Mouse (Mus musculus): ENCODE data around the gene Kif1b.

Kif1b gene

DNA sequence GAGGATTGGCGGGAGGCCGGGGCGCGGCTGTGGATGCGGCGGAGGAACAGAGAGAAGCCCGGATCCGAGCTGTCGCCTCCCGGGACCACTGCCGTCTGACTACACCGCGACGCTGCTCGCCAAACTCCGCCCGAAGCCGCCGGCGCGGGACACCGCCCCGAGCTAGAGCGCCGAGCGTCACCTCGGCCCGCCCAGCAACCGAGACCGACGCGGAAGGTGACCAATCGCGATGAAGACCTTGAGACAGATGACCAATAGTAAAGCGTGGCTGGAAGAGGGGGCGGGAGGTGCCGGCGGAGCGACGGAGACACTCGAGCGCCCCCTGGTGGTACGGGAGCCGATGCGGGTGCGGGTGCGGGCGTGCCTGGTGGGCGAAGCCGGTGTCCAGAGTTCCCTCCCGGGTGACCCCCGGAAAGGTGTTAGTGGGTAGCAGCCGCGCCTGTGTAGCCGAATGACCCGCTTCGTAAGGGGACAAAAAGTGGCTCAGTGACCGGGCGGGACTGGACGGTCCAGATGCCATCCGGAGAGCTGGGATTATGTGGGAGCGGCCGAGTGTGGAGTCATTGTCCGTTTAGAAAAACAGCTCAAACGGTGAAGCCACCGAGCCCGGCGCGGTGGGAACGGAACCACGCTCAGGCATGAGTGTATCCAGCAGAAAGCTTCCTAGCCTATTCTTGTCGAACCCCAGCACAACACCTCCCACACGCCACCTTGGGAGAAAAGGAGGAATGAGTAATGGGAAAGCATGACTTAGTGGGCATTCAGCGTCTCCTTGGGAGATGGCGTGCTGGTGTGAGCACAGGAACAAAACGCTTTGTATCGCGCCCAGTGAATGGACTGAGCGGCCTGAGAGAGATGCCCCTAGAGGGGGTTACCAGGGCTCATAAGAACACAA lies at the start of gene Kif1b:
TSS of gene Kif1b (minus strand) at position 98 of the 895 bp plus-strand sequence.
- peak; percentile 100 for DNase-seq (ENCODE audit: low spot score in 2 of 2)

DNA sequence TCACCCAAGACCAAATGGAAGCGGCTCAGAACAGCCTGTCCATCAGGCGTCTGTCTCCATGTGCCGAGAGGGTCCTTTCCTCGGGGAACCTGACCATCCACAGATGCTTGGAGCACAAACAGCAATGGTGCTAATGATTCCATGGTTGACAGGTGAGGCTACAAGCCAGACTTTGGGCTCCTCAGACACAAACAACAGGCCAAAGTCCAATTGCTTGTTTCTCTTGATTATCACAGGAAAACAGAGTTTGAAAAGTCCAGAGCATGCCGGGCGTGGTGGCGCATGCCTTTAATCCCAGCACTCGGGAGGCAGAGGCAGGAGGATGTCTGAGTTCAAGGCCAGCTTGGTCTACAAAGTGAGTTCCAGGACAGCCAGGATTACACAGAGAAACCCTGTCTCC lies 47.2 kb upstream of the Kif1b start:
- no peak for DNase-seq (ENCODE audit: low spot score in 2 of 2)

DNA sequence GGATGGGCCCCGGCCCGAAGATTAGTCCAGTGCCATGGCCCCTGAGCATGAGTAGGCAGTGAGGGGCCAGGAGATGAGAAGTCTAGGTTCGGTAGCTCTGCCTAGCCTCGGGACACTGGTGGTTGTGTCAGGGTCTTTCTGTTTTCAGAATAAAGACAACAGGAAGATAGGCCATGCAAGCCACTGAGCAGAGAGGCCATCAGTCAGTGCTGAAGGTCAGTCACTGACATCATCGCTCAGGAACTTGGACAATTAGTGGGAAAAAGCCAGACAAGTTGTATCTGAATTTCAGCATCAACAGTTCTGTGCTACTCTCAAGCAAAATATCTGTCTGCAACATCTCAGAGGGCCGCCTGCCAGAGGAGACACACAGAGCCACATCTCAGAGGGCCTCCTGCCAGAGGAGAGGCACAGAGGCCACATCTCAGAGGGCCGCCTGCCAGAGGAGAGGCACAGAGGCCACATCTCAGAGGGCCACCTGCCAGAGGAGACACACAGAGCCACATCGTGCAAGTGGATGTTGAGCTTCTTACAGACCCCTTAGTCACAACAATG lies 44.2 kb upstream of the Kif1b start:
- DNase-seq (ENCODE audit: low spot score in 2 of 2) = no peak

DNA sequence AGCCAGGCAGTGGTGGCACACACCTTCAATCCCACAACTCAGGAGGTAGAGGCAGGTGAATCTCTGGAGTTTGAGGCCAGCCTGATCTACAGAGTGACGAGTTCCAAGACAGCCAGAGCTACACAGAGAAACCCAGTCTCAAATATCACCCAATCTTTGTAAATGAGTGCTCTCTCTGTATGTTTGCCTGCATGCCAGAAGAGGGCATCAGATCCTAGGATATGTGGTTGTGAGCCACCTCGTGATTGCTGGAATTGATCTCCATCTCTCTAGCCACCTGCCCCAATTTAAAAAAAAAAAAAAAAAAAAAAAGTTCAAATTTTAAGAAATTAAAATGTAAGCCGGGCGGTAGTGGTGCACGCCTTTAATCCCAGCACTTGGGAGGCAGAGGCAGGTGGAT lies 41.5 kb upstream of the Kif1b start:
- DNase-seq (ENCODE audit: low spot score in 2 of 2) = no peak

DNA sequence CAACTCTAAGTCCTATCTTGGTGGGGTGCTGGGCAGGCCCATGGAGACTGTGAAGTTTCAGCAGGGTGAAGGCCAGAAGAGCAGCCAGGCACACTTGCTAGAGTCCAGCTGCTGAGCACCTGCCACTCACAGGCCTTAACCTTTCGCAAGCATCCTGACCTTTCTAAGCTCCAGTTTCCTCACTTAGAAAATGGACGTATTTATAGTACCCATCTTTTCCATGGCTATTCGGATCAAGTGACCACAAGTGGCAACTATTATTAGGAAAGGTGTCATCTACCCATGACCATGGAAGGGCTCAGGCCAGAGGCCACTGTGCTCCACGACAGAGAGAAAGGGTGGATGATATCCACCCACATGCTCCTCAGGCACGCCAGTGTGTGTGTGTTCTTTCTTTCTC lies 38.4 kb upstream of the Kif1b start:
- DNase-seq (ENCODE audit: low spot score in 2 of 2) = no peak

DNA sequence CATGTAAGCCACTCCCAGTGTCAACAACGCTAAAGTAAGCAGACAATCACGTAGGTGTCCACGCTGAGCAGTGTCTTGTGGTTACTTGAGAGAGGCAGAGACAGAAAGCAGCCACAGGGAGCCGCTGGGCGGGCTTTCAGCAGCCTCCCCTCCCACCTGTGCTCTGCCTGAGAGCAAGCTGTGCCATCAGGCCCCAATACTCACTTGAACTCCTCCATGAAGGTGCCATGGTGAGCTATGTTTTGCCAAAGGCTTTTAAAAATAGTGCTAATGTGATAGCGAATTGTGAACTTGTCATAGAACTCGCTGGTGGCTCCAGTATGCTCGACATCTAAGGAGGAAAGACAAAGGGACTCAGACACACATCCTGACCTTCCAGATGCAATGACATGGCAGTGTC lies 36.8 kb upstream of the Kif1b start:
- no peak for DNase-seq (ENCODE audit: low spot score in 2 of 2)

DNA sequence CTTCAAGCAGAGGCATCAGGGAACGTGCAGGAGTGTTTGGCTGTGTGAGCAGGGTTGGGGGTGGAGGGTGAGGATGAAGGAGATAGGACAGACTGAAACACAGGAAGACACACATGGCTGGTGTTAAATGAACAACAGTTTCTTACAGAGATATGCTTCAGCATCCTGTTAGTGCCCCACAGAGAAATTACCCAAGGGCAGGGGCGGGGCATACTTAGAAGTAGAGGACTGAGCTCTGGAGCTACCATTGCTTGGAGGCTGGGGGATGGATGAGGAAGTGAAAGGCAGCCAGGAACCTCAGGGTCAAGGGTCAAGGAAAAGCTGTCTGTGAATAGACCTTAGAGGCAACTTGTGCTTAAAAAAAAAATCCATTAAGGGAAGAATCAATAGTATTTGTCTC lies 33.2 kb upstream of the Kif1b start:
- no peak for DNase-seq (ENCODE audit: low spot score in 2 of 2)

DNA sequence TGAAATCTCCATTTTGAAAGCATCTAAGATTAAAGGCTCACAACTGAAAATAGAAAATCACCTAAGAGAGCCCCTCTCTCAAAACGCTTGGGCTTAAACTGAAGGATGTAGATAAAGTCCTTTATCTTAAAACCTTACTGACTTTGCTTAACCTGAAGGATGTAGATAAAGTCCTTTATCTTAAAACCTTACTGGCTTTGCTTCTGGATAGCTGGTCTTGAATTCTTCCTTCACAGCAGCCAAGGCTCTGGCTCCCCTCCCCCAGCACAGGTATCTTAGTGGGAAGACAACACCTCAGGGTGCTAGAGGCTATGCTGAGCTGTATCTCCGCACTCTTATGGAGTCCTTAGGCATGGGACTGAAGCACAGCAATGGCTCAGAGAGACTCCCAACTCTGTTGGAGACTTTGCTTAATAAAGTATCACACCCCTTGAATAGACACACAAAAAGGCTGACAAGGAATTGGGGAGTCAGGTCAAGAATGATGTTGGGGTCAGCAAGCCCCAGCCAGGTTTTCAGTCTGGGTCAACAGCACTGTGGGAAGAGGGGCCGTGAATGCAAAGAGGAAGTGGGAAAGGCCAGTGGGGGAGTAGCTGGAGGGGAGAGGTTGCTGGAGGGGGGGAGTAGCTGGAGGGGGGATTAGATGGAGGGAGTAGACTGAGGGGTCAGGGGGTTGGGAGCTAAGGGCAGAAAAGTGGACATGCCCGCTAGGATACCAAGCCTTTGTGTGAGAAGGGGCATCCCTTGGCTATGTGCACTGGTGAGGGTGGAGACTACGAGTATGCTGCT lies 32.1 kb upstream of the Kif1b start:
- no peak for DNase-seq (ENCODE audit: low spot score in 2 of 2)

DNA sequence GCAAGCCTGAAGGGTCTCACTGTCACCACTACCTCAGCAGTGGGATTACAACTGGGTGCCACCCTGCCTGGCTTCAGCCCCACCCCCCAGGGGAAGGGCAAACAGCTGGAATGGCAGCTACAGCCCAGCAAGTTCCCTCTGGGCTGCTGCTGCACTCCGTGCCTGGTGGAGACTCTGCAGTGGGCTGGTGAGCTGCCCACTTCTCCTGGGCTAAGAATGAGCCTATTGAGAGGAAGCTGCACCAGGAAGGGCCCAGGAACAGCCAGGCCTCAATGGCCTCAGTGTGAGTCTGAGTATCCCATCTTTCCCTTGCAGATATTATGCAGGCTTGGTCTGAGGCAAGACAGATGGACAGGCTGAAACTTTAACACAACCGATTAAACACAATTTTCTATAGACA lies 30.6 kb upstream of the Kif1b start:
- no peak for DNase-seq (ENCODE audit: low spot score in 2 of 2)

DNA sequence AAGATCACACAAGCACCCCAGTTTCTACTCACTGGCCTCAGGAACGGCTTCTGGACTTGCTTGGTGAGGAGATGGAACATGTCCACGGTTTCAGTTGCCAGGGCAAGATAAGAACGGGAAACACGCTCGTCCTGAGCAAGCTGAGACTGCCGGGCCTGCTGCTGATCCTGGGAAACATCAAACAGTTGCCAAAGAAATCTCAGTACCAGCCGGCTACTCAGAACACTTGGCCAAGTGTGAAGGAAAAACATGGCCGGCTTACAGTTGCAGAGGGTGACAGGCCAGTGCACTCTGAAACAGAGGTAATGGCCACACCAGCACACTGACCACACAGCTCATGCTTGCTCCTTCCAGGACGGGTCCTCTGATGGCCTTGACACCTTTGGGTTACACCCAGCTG lies 29.9 kb upstream of the Kif1b start:
- no peak for DNase-seq (ENCODE audit: low spot score in 2 of 2)

DNA sequence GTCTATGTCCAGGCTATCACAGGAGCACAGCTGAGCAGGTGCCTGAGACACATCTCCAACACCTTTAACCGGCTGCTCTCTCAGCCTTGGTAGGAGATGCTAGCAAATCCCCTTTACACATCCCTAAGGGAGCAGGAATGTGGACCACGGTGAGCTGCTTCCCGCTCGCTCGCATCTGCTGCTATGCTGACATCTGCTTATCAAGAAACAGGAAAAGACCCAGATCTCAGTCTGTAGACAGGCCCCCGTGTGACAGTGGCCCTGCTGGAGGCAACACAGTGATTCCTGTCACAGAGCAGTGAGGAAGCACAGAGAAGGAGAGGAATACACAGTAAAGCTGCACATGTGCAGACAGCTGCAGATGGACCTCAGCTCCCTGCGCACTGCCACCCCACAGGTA lies 28.8 kb upstream of the Kif1b start:
- DNase-seq (ENCODE audit: low spot score in 2 of 2) = no peak

DNA sequence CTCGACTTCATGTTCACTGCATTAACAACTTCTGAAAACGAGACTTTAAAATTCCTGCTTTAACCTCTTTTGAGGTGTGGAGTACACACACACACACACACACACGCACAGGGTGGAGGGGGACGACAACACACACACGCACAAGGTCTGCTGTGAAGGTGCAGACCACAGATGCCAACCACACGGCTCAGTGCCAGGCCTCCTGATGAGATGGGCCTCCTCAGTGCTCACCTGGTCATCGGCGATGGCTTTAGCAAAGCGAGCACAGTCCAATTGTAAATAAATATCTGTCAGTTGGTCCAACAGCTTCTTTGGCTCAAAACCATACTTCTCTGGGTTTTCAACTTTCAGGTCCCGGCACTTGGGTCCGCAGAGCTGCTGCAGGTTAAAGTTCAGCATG lies 27.4 kb upstream of the Kif1b start:
- DNase-seq (ENCODE audit: low spot score in 2 of 2) = no peak

DNA sequence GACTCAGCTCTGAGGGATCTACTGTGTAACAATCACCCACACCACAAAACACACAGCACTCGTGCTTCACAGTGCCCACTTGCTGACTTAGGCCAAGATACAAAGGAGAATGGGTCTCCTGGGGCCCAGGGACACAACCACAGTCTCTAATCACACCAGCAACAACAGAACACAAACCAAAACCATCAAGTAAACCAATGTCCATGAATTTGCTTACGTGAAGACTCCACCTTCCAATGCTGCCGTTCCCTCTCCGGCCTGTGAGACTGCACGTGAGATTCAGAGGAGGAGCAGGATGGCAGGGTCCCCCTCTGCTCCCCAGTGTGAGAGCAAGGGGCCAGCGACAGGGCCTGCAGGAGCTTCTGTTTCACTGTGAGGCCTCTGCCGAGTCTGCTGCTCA lies 25.2 kb upstream of the Kif1b start:
- no peak for DNase-seq (ENCODE audit: low spot score in 2 of 2)

DNA sequence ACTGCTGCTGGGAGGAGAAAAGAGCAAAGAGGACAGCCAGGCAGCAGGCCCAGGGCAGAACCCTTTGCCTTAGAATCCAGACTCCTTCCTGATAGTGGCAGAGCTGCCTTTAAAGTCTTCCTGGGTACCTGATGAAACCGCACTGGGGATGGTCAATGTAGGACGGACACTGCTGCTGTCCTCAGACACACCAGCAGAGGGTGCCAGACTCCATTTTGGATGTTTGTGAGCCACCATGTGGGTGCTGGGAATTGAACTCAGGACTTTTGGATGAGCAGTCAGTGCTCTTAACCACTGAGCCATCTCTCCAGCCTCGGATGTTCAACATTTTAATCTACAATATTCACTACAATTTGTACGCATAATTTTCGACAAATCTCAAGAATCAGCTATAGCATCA lies 23.0 kb upstream of the Kif1b start:
- no peak for DNase-seq (ENCODE audit: low spot score in 2 of 2)

DNA sequence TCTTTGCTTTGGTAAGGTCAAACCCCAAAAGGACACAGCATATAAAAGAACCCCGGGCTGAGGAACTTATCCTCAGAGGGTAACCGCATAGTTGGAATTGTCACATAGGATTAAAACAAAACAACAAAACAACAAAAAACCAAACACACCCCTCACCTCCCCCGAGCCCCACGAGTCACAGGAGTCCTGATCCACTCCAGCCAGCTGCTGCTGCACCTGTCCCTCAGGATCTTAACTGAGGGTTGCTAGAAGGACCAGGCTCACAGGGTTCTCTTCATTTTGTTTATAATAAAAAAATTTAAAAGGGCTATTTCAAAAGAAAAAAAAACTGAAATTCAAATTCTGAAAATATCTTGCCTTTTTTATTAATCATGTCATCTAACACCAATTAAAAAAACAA lies 21.2 kb upstream of the Kif1b start:
- no peak for DNase-seq (ENCODE audit: low spot score in 2 of 2)

DNA sequence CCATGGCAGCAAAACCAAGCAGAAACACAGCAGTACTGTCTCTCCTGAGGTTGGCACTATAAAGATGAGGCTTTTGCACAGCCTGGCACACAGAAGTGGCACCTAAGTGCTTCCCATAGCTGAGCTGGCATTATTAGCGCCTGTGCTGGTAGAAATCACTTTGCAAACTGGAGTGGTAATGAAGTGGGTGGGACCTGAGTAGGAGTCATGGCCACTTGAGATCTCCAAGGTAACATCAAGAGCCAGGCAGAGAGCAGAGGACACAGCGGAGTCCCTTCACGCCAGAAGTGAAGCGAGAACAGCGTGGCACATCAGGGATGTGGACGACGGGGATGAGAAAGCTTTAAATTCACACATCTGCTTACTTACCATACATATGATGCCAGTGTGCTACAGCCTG lies 19.8 kb upstream of the Kif1b start:
- DNase-seq (ENCODE audit: low spot score in 2 of 2) = no peak

DNA sequence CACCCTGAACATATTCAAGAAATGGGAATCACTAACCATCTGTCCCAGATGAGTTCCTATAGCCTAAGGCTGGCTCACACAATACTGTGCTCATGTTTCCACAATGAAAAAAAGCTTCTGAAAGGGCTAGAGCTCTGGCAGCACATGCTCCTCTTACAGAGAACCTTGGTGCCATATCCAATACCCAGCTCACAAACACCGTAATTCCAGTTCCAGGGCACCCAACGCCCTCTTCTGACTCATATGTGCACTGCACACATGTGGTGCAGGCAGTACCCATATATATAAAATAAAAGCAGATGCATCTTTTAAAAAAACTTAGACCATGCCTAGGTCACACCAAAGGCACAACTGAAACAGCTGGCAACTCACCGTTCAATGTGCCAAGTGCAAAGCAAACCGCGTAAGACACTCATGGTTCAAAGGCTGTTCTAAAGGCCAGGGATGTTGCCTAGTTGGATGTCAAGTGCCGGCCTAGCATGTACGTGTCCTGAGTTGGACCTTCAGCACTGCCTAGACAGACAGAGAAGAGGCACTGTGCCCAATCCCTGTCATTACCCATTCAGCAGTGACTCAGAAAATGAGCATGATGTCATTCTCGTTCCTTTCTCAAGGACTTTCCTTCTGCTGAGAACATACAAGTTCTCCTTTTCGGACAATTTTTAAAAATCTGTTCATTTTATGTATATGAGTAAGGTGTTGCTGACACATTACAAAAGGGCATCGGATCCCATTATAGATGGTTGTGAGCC lies 18.1 kb upstream of the Kif1b start:
- no peak for DNase-seq (ENCODE audit: low spot score in 2 of 2)

DNA sequence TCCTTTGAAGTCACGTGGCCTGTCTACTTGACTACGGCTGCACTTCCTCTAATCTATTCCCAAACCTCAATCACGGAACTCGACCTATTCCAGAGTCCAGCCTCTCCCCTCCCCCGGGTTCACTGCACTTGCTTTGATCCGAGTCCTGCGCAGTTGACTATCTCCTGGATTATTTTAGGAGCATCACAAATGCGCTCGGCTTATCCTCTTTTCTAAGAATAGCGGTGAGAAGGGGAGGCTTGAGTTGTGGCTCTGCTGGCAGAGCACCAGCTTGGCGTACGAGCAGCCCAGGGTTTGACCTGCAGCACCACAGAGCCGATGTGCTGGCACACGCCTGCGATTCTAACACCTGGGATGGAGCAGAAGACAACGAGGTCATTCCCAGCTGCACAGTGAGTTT lies 16.2 kb upstream of the Kif1b start:
- DNase-seq (ENCODE audit: low spot score in 2 of 2) = no peak

DNA sequence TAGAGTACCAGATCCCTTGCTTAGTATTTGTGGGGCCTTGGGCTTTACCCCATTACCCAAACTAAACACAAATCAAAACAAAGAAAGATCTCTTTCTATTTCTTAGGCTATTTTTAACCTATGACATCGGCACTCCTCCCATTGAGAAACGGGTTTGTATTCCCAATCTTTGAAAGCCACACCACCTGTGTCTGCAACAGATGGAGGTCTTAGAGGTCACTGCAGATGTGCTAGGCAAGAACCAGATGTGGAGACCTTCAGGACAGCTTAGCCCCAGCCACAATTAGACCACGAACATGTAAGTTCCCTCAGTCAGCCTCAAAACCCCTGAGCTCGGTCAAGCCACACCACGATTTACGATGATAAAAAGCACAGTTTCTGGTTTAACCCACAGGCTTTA lies 15.2 kb upstream of the Kif1b start:
- DNase-seq (ENCODE audit: low spot score in 2 of 2) = no peak

DNA sequence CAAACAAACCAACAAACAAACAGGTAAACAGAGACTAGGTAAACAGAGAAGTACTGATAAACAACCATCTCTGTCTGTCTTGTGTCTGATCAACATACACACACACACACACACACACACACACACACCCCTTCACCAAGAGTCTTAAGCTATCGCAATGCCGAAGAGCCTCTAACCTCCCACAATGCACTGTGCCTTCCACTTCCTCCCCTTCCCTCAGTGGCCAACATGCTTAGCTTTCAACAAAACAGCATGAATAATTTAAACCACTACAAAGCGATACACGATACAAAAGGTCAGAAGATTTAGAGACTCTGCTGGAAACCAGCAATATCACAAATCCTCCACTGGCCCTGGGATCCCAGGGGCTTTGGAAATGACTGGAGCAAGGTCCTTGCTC lies 14.8 kb upstream of the Kif1b start:
- DNase-seq (ENCODE audit: low spot score in 2 of 2) = no peak

DNA sequence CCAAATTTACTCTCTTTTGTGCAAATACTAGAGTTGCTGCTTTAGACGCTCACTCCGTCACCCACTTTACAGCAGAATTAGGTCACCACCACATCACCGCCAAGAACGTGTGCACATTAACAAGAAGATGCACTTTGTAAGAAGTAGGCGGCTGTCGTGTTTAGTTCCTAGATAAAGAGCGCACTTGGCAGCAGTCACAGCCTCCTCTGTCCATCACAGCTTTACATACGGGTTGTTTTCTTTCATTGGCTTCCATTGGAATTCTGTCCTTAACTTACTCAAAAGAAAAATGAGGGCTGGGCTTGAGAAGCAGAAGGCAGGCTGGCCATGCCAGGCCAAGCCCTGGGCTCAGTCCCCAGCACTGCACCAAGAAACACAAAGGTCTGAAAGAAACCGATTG lies 11.6 kb upstream of the Kif1b start:
- DNase-seq (ENCODE audit: low spot score in 2 of 2) = no peak

DNA sequence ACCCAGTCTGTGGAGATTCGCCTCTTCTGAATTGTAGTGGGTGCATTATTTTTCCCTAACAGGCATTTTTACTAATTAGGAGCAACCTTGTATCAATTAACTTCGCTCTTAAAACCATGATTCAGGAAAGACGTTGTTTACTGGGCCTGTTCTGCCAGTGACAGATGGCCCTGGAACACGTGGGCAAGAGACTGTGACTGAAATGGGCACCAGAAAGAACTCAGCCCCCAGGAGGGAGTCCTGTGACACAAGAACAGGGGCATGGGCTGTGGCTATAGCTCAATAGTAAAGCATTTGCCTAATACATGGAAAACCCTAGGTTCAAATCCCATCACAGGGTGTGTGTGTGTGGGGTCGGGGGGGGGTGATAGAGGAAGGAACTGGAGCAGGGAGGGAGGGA lies 9.9 kb upstream of the Kif1b start:
- DNase-seq (ENCODE audit: low spot score in 2 of 2) = no peak

Measured in frontal cortex, postnatal 25 days (tissue).